Mouse (Mus musculus) neural tube, embryonic 12.5 days (tissue): ENCODE data around the gene Syt16. TPM values are rescaled to one million over a fixed set of nuclear protein-coding genes. Genes with fewer than 3 reads are reported as not detected.

ENCODE experiments used
- ATAC-seq: fragments of 200-750 bp; cut with Nextera tagmentation; 2 replicates; pipeline ENCODE4 v1.8.0; 2017; ENCODE audit warnings: low read depth, mild to moderate bottlenecking, moderate TSS enrichment, moderate library complexity; ENCODE audit not compliant: low FRiP score
- H3K27ac ChIP-seq: fragments of 300-500 bp; sonication (generic); 2 replicates; pipeline ENCODE4 v1.5.1; 2016
- H3K27me3 ChIP-seq: fragments of 300-500 bp; sonication (generic); replicated peaks from 2 replicates; pipeline ENCODE4 v1.6.1; 2016; ENCODE audit warnings: mild to moderate bottlenecking
- H3K36me3 ChIP-seq: fragments of 300-500 bp; sonication (generic); 2 replicates; pipeline ENCODE4 v1.6.1; 2016; ENCODE audit warnings: mild to moderate bottlenecking
- H3K4me1 ChIP-seq: fragments of 300-500 bp; sonication (generic); 2 replicates; pipeline ENCODE4 v1.6.1; 2016
- H3K4me2 ChIP-seq: fragments of 300-500 bp; sonication (generic); replicated peaks from 2 replicates; pipeline ENCODE4 v1.6.1; 2016; ENCODE audit warnings: mild to moderate bottlenecking
- H3K4me3 ChIP-seq: fragments of 300-500 bp; sonication (generic); 2 replicates; pipeline ENCODE4 v1.5.1; 2016
- H3K9ac ChIP-seq: fragments of 300-500 bp; sonication (generic); 2 replicates; pipeline ENCODE4 v1.6.1; 2016; ENCODE audit warnings: mild to moderate bottlenecking
- H3K9me3 ChIP-seq: fragments of 300-500 bp; sonication (generic); 2 replicates; pipeline ENCODE4 v1.6.1; 2016; ENCODE audit warnings: mild to moderate bottlenecking
- WGBS: fragments of 180-500 bp; shearing (Covaris S2); methylation state at CpG from one replicate; pipeline ENCODE4 v1.1.7; 2016; 5-methylcytosine and 5-hydroxymethylcytosine counted together
- polyA plus RNA-seq: library from polyadenylated mRNA; unstranded; fragments of >200 nt; fragmentation: Nextera tagmentation; extraction: Ambion mirVana; gene quantifications from 2 replicates; pipeline ENCODE4 v1.2.1, GENCODE M21; 2016

Gene Syt16
- polyA plus RNA-seq, result 17.4 and 19.6 TPM in 2 replicates

DNA sequence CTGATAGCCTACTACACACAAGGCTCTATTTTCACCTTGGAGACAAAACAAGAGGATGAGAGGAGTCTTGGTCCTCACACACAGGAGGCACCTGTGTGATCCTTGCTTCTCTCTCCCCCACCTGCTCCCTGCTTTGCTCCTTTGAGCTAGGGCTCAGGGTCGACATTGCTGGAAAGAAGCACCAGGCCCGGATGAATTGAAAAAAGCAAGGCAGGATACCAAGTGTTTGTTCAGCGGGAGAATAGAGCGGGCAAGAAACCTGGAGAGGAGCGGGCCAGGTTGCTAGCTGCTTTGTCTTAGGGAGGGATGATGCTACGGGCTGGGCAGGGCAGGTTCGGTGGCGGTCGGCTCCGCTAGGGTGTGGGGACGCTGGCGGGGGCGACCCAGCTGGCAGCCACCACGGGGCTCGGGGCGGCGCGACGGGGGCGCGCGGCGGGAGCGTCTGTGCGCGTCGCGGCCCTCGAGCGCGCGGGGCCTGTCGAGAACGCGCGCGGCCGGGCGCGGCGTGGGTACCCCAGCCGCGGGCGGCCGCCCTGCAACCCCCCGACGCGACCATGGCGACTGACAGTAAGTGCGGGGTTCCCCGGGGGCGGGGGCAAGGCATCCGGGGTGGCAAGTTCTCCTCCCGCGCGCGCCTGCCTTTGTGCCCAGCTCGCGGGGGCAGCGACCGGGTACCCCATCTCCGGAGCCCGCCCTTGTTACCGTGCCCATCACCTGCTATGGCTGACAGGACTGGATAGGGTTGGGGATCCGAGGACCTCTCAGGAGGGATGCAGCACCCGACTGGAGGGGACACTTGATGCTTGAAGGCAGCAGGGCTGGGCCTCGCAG lies at the start of gene Syt16:
TSS of gene Syt16 (plus strand) at position 365 of the 831 bp plus-strand sequence.
- H3K9me3 ChIP-seq, result no peaks in the 10 kb centered on the region
- no peaks in the 10 kb centered on the region for H3K36me3 ChIP-seq
- peak within 1 kb of the TSS; percentile 54 for H3K4me3 ChIP-seq
- H3K4me1 ChIP-seq, result no peaks in the 10 kb centered on the region; the same call in 1 of the 2 replicates
- 2% methylated on average over 67 of the region's 67 CpGs for WGBS
- peak within 1 kb of the TSS; percentile 65 for H3K9ac ChIP-seq
- peak within 1 kb of the TSS; percentile 80 for H3K4me2 ChIP-seq
- peak; percentile 75 for ATAC-seq
- peaks cover 31% of the 10 kb centered on the region for H3K27me3 ChIP-seq
- 0 out of 2 replicates have a peak within 1 kb of the TSS, but pooled peaks have one; percentile 20 for H3K27ac ChIP-seq

DNA sequence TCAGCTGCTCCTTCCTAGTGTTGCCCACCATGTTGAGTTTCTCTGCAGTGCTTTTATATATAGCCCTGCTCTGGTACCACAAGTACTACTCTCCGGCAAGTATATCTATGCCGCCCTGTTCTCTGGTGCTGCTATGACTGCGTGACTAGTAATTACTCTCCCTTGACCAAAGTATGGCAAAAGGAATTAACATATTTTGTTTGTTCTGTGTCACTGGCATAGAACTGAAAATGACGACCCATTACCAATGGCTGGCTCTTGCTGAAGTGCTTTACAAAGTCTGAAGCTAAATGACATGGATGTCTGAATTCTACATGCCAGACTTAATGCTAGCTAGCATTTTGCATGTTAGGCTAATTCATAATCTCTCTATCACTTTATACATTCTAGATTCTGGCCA lies 49.0 kb upstream of the Syt16 start:
- 90% methylated on average over 4 of the region's 4 CpGs for WGBS
- no peak overlapping the region for H3K27ac ChIP-seq
- H3K27me3 ChIP-seq, result peaks cover 6% of the 10 kb centered on the region; the same call in 1 of the 2 replicates
- H3K4me3 ChIP-seq, result no peak overlapping the region
- no peak overlapping the region for H3K4me2 ChIP-seq
- ATAC-seq, result no peak
- no peak overlapping the region for H3K9ac ChIP-seq
- H3K36me3 ChIP-seq, result peaks cover 12% of the 10 kb centered on the region; the same call in 1 of the 2 replicates
- no peaks in the 10 kb centered on the region for H3K9me3 ChIP-seq
- no peaks in the 10 kb centered on the region; the same call in 1 of the 2 replicates for H3K4me1 ChIP-seq

DNA sequence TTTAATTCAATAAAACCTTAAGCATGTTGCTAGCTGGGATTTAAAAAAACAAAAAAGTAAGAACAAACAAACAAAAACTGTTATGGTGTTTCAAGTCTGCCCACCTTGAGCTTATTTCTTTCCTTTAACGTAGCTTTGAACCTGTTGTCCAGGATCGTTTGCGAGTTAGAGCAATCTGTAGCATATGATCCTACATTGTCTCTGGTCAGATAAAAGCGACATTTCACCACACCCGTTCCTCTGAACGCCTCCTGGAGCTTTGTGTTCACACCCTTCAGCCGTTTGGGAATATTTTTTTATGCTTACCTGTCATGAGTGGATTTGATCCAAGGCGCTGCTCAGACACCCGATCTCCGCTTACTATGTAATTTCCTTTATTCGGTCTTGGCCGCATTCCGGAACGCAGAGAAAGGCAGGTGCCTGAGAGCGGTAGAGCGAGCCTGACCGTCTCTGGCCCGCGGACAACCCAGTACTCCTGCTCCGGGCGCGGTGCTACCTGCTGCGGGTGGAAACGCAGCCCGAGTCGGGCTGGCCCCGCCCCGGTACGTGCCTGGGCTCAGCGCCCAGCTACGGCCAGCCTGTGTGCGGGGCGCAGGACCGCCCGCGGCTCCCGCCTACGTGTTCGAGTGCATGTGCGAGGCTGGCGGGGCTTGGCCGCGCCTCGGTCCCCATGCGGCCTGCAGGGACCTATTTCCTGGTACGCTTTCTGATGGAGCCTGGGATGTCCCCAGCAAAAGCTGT lies 48.0 kb upstream of the Syt16 start:
- Histone ChIP-seq H3K9ac (peak overlapping the region; percentile 52; the same call in 1 of the 2 replicates), H3K27ac (no peak overlapping the region), H3K9me3 (no peaks in the 10 kb centered on the region), H3K27me3 (peaks cover 6% of the 10 kb centered on the region; the same call in 1 of the 2 replicates), H3K4me2 (peak overlapping the region; percentile 68), H3K4me3 (peak overlapping the region; percentile 37), H3K4me1 (no peaks in the 10 kb centered on the region; the same call in 1 of the 2 replicates), H3K36me3 (peaks cover 7% of the 10 kb centered on the region; the same call in 1 of the 2 replicates)
- ATAC-seq, result peak; percentile 90
- 7% methylated on average over 46 of the region's 46 CpGs for WGBS

DNA sequence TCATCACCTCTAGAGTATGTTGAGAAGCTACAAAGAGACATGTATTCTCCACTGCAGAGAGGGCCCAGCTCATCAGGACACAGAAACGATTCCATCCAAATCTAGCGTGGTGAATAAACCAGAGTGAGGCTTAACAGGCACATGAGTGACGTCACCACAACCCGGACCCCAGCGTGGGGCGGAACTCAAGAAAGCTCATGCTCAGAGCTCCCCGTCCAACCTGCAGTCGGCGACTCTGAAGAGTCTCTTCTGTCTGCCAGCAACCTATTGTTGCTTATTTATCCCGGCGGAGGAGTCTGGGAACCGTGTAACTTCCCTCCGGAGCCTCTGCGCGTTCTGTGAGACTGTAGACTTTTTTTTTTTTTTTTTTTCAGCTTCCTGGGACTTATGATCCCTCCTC lies 44.6 kb upstream of the Syt16 start:
- H3K9ac ChIP-seq, result 0 out of 2 replicates have a peak overlapping the region, but pooled peaks have one; percentile 38
- ATAC-seq, result no peak

DNA sequence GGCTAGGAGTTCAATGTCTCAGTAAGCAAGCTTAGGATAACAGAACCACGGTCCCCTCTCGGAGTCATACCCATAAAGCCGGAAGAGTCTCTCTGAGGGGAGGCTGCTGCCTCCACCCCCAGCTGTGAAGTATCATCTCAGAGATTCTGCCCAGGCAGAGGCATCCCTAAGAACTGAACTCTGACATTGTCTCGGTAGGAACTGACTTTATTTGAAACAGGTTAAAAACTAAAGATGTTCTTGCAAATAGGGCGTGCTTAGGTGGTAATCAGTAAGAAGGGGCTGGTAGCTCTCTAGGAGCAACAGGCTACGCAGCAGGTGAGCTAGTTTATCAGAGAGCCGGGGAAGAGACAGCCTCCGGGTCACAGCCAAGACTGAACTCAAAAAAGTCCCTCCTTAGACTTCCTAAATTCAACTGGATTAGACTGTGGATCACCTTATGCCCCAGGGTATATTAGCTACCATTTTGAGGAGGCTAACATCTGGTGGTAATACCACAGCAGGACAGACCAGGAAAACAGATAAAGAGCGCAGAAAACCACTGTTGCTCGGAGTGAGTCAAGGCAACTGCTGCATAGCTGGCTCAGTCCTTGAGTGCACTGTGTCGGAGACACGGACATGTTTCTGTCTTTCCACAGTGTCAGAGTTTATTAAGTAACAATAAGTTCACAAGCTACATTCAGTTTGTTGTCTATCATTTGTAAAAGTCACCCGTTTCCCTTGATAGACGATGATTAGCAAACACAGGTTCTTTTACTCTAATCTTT lies 43.9 kb upstream of the Syt16 start:
- no peaks in the 10 kb centered on the region for H3K9me3 ChIP-seq
- H3K36me3 ChIP-seq, result no peaks in the 10 kb centered on the region
- ATAC-seq, result no peak
- 57% methylated on average over 14 of the region's 14 CpGs for WGBS
- peak overlapping the region; percentile 55 for H3K4me2 ChIP-seq
- H3K4me1 ChIP-seq, result no peaks in the 10 kb centered on the region; the same call in 1 of the 2 replicates
- H3K27me3 ChIP-seq, result peaks cover 2% of the 10 kb centered on the region; the same call in 1 of the 2 replicates
- 0 out of 2 replicates have a peak overlapping the region, but pooled peaks have one; percentile 20 for H3K4me3 ChIP-seq
- H3K9ac ChIP-seq, result no peak overlapping the region
- no peak overlapping the region for H3K27ac ChIP-seq

More for the DNA sequence above, 44.6 kb upstream of the Syt16 start:
- Histone ChIP-seq H3K4me3 (peak overlapping the region; percentile 20; the same call in 1 of the 2 replicates), H3K36me3 (no peaks in the 10 kb centered on the region), H3K4me1 (no peaks in the 10 kb centered on the region; the same call in 1 of the 2 replicates), H3K9me3 (no peaks in the 10 kb centered on the region), H3K27ac (no peak overlapping the region), H3K4me2 (peak overlapping the region; percentile 55), H3K27me3 (peaks cover 6% of the 10 kb centered on the region; the same call in 1 of the 2 replicates)
- WGBS, result 11% methylated on average over 15 of the region's 15 CpGs

DNA sequence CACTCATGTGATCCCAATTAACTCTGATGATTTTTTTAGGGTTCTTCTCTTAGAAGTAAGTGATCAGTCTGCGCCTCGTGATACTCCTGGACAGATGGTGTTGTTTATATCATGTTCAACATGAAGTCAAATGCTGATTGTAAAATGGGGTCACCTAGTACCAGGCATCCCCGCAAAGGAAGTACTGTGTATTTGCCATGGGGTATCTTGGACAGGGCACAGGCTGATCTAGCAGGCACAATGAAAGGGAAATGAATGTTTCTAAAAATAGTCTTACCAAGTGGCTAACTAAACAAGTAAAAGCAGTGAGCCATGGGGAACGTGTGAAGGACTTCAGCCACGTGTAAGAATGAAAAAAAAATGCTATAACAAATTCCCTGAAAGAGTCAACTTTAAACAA lies 42.7 kb upstream of the Syt16 start:
- 76% methylated on average over 5 of the region's 5 CpGs for WGBS
- Histone ChIP-seq H3K4me1 (no peaks in the 10 kb centered on the region), H3K27me3 (no peaks in the 10 kb centered on the region), H3K27ac (no peak overlapping the region), H3K9me3 (no peaks in the 10 kb centered on the region), H3K36me3 (no peaks in the 10 kb centered on the region), H3K9ac (no peak overlapping the region), H3K4me2 (no peak overlapping the region), H3K4me3 (no peak overlapping the region)
- no peak for ATAC-seq

DNA sequence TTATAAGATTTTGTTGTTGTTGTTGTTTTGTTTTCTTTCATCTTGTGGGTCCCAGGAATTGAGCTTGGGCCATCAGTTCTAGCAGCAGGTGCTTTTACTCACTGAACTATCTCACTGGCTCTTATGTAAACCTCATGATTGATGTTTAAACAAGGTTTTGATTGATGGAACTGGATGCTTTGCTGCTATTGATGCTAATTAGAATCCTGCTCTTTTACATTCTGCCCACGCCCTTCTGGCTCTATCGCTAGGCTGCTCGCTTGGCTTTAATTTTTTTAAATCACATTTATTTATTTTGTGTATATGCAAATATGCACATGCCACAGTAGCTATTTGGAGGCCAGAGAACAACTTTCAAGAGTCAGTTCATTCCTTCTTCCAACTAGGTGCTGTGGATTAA lies 39.8 kb upstream of the Syt16 start:
- no peak for ATAC-seq
- Histone ChIP-seq H3K4me3 (no peak overlapping the region), H3K4me2 (no peak overlapping the region), H3K36me3 (no peaks in the 10 kb centered on the region), H3K27ac (no peak overlapping the region), H3K4me1 (no peaks in the 10 kb centered on the region), H3K9ac (no peak overlapping the region), H3K9me3 (no peaks in the 10 kb centered on the region), H3K27me3 (no peaks in the 10 kb centered on the region)
- 89% methylated on average over 3 of the region's 3 CpGs for WGBS

DNA sequence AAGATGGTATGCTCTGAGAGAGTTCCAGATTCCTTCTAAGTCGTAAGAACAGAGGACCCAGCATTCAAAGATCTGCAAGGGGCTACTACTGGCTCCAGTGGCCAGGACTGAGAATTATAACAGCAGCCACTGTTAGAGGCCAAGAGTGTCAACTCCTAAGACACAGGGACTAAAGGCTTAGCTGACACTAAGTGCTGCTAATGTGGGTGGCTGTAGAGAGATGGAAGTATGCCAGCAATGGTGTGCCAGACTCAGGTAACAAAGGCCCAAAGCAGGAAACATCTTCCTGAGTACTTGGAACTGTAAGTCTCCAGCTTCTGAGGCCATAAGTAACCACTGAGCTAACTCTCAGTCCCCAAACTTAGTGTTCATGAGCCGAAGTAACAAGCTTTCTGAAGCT lies 38.6 kb upstream of the Syt16 start:
- H3K4me1 ChIP-seq, result no peaks in the 10 kb centered on the region
- ATAC-seq, result no peak
- 77% methylated on average over 2 of the region's 2 CpGs for WGBS

DNA sequence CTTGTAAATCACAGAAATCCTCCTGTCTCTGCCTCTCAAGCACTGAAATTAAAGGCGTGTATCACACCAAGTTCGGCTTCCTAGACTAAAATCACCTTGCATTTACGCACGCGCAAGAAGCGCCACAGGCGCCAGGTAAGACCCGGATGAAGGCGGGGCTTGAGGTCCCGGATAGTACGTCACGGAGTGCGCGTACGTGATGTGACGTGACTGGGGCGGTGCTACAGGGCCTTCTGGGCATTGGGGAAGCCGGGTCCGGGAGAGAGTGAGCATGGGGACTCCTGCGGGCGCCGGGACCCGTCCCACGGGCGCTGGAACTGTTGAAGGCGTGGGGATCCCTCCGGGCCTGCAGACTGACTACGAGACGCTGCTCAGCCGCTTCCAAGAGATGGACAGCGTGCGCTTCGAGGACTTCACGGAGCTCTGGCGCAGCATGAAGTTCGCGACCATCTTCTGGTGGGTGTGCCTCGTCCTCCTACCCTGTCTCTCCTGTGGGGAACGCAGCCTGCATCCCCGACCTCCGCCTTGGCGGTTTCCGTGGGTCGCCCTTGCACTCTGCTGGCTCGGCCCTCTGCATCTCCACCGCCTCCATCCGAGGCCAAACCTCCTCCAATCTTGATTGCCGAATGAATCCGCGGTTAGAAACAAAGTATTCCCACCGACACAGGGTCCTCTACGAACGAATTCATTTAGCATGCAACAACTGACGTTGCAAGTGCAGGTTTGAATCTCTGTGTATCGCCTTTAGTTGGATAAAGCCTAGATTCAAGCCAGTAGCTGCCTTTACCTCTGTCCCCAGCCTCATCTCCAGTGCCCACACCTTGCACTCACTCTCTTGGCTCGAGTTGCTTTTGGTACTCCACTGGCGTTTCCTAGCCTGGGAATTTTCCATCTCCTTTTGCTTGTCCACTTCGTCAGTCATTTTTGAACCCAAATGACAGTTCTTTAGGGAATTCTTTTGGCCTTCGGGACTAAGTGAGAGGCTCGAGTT lies 32.9 kb upstream of the Syt16 start, which contains the start of gene Snapc1:
TSS of gene Snapc1 (plus strand) at position 191 of the 991 bp plus-strand sequence.
- 0 out of 2 replicates have a peak, but pooled peaks cover 4% of the 10 kb centered on the region for H3K4me1 ChIP-seq
- peak within 1 kb of the TSS; percentile 68 for H3K4me3 ChIP-seq
- peak within 1 kb of the TSS; percentile 57; the same call in 1 of the 2 replicates for H3K27ac ChIP-seq
- WGBS, result 2% methylated on average over 60 of the region's 60 CpGs
- H3K9me3 ChIP-seq, result no peaks in the 10 kb centered on the region
- H3K27me3 ChIP-seq, result no peaks in the 10 kb centered on the region
- peak within 1 kb of the TSS; percentile 70 for H3K4me2 ChIP-seq
- H3K9ac ChIP-seq, result peak within 1 kb of the TSS; percentile 67
- peak; percentile 100 for ATAC-seq
- peaks cover 20% of the 10 kb centered on the region for H3K36me3 ChIP-seq

More for the DNA sequence above, 38.6 kb upstream of the Syt16 start:
- Histone ChIP-seq H3K9ac (no peak overlapping the region), H3K36me3 (no peaks in the 10 kb centered on the region), H3K4me2 (no peak overlapping the region), H3K9me3 (no peaks in the 10 kb centered on the region), H3K27me3 (no peaks in the 10 kb centered on the region), H3K4me3 (no peak overlapping the region), H3K27ac (no peak overlapping the region)

DNA sequence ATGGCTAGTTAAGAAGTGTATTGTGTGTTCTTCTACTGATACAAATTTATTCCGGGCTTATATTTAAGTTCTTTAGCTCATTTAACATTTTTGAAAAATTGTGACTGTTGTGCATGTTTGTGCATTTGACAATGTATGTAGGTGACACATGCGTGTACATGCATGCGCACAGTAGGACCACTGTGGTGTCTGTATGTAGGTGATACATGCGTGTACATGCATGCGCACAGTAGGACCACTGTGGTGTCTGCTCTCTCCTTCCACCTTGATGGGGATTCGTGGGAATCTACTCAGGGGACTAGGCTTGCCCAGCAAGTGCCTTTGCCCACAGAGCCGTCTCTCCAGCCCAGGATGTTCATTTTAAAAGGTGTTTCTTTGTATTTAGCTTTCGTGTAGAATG lies 28.3 kb upstream of the Syt16 start:
- peaks cover 57% of the 10 kb centered on the region for H3K36me3 ChIP-seq

More for the DNA sequence above, 28.3 kb upstream of the Syt16 start:
- H3K9me3 ChIP-seq, result peaks cover 7% of the 10 kb centered on the region; the same call in 1 of the 2 replicates
- WGBS, result 96% methylated on average over 8 of the region's 8 CpGs
- H3K4me2 ChIP-seq, result no peak overlapping the region
- no peaks in the 10 kb centered on the region for H3K27me3 ChIP-seq
- H3K4me1 ChIP-seq, result 0 out of 2 replicates have a peak, but pooled peaks cover 4% of the 10 kb centered on the region
- H3K9ac ChIP-seq, result no peak overlapping the region
- H3K27ac ChIP-seq, result no peak overlapping the region
- no peak overlapping the region for H3K4me3 ChIP-seq
- ATAC-seq, result no peak
